Mouse (Mus musculus) kidney, adult 8-10 months (tissue): ENCODE data around the gene Rasa4.
"Not testable (repeated sequence)": the region's sequence is repeated elsewhere in the genome, so short reads cannot be mapped to it uniquely, and the experiment has no call there.

Source experiments
- DNase-seq, 2 experiments: peaks; one replicate each; pipeline ENCODE4 v3.0.0; 2022

The Rasa4 gene

DNA sequence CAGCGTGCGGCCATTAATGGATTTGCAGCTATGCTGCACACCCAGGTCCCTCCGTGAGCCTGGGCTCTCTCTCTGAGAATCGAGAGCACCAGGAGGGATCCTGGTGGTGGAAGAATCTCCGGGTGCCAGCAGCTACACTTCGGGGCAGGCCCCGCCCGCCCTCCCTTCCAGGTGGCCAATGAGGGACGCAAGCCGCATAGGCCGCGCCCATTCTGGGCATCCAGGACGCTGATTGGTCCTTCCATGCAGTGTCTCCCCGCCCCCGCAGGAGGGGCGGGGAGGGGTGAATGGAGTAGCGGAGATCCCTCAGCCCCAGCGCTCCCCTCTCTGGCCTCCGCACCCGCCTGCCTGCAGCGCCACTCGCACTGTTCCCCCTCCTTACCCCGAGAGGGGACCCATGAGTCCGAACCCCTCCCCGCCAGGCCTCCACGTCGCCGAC, at the start of gene Rasa4:
Gene Rasa4, plus strand, starts transcription at position 248 of the 439 bp plus-strand sequence.
- DNase-seq = peak; percentile 94

DNA sequence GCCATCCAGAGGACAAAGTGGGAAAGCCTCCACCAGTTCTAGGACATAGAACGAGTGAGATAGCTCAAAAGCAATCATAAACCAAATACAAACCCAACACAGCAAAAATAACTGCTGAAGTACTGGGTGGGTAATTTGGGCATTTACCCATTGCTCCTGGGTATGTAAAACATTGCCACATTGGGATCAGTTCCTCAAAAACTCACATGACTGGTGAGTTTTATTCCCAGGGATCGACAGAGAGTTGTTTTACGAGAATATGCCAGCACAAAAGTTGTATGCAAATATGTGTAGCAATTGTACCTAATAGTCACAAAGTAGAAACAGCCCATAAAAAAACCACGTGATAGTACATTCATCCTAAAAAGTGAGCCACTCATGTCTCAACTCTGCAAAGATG, 48.8 kb upstream of the Rasa4 start:
- no peak for DNase-seq

DNA sequence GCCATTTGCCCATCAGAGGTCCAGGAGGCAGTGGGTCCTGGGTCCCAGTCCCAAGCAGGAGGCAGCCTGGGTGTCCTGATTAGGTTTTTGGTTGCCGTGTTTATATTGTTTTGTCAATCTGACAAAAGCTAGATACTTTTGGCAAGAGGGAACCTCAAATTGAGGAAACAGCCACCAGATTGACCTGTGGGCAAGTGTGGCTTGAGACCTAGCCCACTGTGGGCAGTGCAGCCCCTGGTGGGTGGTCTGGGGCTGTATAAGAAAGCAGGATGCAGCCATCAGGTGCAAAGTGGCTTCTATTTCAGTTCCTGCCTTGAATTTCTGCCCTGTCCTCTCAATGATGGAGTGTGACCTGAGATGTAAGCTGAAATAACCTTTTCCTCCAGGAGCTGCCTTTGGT, 48.4 kb upstream of the Rasa4 start:
- no peak for DNase-seq

DNA sequence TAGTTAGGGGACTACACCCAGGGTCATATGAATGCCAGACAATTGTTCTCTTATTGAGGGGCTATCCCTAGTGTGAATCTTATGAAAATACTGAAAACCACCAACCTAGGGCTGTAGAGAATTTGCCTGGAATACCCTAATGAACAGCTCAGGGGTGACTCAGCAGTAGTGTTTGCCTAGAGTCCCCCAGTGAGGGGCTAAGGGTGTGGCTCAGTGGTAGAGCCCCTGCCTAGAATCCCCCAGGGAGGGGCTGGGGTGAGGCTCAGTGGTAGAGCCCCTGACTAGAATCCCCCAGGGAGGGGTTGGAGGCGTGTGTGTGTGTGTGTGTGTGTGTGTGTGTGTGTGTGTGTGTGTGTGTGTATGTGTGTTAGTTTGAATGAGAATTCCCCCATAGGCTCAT, 47.0 kb upstream of the Rasa4 start:
- no peak for DNase-seq

DNA sequence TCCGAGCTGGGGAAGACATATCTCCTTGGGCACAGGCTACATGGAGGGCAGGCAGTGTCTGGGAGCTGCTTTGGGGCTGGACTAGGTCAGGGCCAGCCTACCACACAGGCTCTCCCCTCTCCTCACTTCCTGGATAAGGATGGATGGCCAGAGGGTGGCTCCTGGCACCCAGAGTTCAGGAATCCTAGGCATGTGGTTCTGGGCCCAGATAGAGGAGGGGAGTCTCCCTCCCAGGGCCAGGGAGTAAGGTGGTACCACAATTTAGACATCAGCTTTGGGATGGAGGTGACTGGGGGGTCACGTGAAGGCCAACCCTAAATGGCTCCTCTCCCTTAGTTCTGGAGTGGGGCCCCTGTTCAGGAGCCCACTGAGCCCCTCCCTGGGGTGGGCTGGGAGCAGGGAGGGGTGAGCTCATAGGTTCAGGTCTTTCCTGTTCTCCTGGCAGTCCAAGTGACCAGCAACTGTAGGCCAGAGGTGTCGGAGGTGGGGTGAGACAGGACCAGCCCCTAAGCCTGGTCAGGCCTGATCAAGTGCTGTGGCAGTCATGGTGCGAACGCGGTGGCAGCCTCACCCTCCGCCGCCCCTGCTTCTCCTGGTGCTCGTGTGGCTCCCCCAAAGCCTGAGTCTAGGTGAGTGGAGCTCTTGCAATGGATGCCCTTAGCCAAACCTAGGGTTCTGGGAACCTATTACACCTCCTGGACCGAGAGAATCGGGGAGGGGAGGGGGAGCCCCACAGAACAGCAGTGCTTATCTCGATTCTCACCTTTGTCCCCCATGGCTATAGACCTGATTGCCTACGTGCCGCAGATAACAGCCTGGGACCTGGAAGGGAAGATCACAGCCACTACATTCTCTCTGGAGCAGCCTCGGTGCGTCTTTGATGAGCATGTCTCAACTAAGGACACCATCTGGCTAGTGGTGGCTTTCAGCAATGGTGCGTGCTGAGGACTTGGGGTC, 45.2 kb upstream of the Rasa4 start, which contains the start of gene Upk3b:
Gene Upk3b, plus strand, starts transcription at position 239 of the 957 bp plus-strand sequence.
- no peak for DNase-seq

DNA sequence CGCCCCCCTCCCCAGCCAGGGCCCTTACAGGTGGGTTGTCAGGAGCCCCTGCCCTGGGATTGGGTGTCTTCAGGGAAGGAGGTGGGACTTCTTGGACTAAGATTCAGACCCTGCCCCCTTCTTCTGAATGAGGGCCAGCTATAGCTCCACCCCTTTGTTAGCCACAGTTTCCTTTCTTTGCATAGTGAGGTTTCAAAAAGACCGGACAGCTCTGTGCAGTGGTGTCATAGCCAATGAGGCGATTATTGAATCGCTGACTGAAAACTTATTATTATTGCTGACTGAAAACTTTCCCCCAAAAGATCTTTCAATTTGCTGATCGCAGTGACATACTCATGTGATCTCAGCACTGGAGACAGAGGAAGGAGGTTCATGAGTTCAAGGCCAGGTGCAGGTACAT, 43.5 kb upstream of the Rasa4 start:
- DNase-seq = no peak

DNA sequence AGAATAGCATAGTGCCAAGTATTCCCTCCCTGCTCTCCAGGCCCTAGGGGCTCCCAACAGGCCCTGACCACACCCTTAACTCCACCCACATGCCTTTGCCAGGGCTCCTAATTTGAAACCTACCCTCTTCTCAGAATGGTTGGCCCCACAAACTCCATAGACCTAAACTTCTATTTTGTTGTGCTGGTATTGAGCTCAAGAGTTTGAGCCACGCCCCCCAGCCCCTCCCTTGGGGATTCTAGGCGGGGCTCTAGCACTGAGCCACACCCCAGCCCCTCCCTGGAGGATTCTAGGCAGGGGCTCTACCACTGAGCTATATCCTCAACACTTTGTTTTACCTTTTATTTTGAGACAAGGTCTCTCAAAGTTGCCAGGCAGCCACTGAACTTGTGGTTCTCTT, 42.5 kb upstream of the Rasa4 start:
- DNase-seq = no peak

DNA sequence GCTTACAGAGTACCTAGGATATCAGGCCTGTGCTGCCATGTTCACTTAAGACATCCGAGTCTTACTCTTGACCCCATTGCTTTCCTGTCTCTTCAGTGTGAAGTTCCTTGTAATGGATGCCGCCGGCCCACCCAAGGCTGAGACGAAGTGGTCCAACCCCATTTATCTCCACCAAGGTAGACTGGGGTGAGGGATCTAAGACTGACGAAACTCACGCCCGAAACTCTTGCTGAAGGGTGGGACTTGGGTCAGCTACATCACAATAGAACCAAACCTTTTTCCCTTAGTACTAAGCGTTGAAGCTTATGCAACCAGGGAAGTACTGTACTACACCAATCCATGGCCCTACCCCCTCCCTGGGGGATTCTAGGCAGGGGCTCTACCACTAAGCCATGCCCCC, 42.0 kb upstream of the Rasa4 start:
- no peak for DNase-seq

DNA sequence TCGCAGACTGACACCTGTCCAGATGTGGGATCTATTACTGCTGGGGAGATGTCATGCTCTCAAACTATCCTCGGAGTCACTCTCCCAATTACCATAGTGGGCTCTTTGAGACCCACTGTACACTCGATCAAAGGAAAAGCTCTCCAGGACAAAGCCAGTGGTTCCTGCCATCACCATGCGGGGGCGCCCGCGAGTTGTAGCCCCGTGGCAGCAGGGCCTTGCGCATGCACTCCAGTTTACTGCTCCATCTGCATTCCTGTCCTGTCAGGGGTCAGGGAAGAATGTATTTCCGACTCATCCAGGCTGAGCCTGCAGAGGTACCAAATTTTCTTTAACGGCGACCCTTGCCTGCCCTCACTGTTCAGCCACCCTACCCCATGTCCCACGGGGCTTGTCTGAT, 38.9 kb upstream of the Rasa4 start:
- DNase-seq = no peak

DNA sequence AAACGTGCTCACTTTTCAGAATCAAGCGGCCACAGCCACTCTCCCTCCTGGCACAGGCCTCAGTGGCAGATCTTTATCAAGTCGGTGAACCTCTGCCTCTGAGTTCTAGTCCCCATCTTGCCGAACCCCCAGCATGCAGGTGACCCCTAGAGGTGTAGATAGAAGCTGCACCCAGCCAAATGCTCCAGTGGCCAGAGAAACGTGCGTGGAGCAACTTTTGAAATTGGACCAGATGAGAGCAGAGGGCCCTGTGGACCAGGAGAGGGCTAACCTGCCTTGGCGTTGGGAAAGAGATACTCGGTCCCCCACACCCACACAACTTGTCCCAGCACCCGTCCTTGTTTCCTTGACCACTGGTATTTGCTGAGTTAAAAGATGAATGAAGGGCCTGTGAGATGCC, 38.3 kb upstream of the Rasa4 start:
- peak in 1 of 2 experiments; percentile 34 for DNase-seq

DNA sequence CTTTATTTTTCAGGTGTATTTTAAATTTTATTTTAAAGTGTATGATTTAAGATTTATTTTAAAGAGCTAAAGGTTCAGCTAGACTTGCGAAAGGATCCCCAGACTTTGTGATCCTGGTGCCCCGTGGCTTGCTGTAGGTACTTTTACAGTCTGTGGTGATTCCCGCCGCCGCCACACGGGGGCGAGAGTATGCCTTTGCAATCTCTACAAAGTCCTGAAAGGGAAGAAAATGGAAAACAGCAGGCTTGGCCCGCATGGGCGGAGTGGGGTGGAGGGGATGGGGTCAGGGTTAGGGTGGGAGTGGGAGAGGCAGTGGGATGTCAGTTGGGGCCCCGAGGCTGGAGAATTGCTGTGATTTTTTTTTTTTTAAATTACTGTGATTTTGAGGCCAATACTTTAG, 37.7 kb upstream of the Rasa4 start:
- DNase-seq = peak; percentile 75 to 92

DNA sequence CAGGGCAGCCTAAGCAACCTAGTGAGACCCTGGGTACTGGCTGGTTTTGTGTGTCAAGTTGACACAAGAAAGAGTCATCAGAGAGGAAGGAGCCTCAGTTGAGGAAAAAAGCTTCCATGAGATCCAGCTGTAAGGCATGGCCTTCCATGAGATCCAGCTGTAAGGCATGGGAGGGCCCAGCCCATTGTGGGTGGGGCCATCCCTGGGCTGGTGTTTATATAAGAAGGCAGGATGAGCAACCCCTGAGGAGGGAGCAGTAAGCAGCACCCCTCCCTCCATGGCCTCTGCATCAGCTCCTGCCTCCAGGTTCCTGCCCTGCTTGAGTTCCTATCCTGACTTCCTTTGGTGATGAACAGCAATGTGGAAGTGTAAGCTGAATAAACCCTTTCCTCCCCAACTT, 35.2 kb upstream of the Rasa4 start:
- not testable (repeated sequence) for DNase-seq

DNA sequence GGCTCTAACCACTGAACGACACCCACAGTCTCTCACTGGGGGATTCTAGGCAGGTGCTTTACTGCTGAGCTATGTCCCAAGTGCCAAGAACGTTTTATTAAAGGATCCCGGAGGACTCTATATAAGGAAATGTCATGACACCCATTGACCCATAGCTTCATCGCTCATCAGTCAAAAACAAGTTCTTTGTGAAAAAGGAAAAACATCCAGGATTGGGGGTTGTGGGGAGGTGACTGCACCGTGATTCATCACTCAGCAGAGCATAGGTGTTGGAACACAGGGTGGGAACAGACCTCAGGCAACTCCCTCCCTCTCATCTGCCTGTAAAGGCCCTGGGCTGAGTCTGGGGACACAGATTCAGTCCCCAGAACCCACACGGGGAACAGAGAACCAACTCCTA, 33.8 kb upstream of the Rasa4 start:
- no peak for DNase-seq

DNA sequence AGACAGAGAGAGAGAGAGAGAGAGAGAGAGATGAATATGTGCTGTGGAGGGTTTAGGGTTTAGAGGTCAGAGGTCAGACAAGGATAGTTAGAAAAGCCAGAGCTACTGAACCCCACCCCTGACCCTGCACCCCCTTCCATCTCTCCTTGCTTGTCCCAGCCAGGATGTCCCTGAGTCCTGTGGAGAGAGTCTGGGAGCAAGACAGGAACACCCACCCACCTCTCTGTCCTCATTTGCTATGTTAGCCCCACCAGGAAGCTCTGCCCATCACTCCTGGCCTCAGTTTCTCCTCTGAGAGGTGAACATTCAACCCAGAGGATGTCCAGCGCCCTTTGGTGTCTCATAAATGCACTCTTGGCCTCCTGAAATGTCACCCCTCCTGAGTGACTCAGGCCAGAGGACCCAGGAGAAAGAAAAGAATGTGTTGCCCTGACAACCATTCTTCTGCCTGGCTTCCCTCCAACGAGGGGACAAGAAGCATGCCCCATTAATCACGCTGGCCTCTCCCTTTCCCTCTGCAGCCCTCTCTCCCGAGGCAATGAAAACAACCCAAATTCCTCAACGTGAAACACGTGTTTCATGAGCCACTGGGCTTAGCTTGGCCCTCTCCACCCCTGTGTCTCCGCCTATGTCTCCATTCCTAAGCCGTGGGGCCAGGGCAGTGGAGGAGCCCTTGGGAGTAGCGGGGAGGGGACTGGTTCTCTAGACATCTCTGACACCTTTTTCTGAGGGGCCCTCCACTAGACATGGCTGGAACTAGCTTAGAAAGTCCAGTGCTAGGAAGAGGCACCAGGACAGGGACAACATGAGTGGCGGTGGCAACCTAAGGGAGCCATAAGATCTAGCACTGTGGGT, 32.3 kb upstream of the Rasa4 start:
- DNase-seq = peak; percentile 77 to 91

DNA sequence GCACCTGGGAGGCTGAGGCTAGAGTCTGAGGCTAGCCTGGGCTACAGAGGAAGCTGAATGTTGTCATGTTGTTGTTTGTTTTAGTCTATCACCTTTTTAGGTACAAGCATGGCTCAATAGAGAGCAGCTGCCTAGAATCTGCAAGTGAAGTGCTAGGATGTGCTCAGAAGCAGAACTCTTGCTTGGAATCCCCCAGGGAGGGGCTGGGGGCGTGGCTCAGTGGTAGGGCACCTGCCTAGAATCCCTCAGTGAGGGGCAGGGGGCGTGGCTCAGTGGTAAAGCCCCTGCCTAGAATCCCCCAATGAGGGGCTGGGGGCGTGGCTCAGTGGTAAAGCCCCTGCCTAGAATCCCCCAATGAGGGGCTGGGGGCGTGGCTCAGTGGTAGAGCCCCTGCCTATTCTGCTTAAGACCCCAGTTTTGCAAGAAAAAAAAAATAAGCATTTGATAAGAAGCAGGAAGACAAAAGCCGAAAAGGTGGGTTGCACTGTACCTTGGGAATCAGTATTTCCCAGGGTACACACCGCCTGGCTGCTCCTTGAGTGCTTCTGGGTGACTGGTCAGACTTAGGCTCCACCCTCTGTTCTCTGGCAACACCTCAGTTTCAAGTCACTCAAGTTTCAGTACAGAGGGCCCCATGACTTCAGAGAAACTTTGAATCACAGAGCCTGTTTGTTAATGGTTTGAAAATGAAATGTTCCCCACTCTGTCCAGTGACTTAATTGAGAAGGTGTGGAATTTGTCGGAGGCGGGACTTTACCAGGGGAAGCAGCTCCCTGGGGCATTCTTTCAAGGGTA, 30.7 kb upstream of the Rasa4 start:
- DNase-seq = peak; percentile 43 to 77

DNA sequence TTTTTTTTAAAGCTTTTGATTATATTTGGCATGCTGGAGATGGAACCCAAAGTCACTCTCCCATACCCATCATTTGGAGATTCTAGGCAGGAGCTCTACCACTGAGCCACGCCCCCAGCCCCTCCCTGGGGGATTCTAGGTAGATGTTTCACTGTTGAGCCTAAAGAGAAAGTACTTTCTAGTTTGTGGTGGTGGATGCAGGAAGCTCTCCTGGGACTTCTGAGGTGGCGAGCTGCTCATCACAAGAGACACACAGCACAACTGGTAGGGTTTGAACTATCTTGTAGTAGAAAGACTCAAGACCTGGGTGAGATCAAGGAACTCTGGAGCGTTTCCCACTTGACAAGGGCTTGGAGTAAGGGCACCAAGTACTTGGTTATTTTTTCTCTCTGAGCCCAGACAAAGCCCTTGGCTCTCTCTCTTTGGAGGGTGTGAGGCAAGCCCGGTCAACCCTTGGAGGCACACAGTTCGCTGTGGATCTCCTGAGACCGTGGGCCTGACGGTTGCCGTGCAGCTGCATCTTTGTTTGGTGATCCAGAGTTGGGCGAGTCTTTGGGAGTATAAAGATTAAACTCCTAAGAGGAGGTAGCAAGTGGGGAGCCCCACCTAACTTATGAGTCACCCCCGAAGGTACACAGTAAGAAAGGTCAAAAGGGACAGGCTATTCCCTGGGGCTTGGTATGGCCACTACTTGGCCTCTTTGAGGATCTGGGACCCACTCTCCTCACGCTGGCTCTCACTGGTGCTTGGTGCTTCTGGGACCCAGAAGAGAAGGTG, 29.2 kb upstream of the Rasa4 start, which contains the start of gene Upk3bl:
Gene Upk3bl, plus strand, starts transcription at position 192 of the 777 bp plus-strand sequence.
- no peak for DNase-seq

DNA sequence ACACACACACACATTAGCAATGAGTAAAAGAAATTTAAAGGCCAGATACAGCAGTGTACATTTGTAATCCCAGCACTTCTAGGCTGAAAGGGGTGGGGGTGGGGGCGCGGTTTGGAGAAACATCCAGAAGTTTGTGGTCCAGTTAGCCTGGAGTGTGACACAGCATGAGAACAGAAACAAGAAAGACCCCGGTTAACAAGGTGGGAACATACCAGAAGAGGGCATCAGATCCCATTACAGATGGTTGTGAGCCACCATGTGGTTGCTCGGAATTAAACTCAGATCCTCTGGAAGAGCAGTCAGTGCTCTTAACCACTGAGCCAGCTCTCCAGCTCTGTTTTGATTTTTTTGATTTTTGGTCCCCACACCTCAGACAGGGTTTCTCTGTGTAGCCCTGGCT, 27.7 kb upstream of the Rasa4 start:
- no peak for DNase-seq

DNA sequence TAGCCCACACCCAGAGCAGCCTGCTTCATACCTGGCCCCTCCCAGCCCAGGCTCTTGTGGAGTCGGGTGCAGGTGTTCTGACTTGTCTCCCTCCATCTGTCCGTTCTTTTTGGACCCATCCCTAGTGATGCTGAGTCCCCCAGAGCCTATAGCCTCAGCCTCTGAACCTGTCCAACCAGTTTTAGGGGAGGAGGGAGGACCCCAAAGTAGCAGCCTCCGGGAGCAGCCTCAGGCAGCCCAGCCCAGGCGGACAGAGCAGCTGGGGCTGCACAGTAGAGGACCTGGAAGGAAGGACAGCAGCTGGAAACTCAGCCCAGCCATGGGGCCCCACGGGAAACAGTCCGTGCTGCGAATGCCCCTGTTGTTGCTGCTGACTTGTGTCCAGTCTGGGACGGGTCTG, 26.6 kb upstream of the Rasa4 start:
- DNase-seq = no peak

DNA sequence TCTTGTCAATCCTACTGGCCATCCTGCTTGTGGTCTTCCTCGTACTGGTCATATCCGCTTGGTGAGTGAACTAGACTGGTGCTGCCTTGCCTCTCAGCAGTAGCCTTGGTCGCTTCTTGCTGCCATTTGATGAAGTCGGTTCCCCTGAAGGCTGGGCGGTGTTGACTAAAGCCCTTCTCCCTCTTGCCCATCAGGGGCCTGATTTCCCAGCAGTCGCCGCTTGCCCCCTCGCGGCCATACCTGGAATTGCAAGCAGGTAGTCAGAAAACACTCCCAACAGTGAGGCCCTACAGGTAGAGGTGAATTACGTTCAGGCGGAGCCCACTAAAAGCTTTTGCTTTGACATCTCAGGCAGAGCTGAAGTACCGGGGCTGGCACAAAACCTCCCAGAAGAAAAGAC, 22.1 kb upstream of the Rasa4 start:
- DNase-seq = peak; percentile 65 to 84

DNA sequence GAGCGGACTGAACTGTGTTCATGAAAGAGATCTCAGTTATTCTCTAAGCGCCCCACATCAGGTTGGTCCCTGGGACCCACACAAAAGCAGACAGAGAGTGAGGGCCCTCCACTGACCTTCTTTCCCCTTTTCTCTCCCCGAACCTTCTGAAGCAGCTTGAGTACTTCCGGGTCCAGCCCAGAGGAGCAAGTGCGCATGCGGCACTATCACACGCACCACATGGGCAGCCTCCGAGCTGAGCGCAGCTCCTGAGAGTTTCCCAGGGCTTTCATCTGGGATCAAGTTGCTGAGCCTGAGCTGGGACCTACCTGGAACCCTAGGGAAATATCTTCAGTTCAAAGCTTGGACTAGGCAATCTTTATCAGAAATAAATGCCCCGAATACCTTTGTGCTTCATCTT, 19.8 kb upstream of the Rasa4 start:
- no peak for DNase-seq

DNA sequence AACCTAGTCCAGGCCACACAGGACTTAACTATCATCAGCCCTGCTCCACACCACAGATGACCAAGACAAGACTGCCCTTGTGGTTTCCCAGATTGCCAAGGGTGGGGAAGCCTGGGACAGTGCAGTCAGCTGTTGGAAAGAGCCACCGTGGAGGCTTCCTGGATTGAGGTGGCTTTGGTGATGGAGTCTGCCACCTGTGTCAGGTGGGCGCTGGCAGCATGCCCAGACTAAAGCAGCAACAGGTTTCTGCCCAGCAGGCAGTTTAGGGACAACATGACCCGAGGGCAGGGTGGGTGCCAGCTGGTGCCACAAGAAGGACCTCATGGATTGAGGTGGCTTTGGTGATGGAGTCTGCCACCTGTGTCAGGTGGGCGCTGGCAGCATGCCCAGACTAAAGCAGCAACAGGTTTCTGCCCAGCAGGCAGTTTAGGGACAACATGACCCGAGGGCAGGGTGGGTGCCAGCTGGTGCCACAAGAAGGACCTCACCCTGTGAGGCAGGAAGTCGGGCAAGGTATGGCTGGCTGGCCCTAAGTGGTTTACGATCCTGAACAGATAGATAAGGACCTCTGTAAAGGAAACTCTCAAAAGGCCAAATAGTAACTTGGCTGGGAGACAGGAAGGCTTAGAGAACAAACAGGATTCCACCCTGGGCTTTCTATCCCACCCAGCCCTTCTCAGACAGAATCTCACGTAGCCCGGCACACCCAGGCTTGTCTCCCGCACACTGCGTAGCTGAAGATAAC, 17.1 kb upstream of the Rasa4 start:
- DNase-seq = not testable (repeated sequence)
